Mouse (Mus musculus) inflammation-experienced regulatory T-cells (primary cell): ENCODE data around the gene Crp. TPM values are rescaled to one million over a fixed set of nuclear protein-coding genes. Genes with fewer than 3 reads are reported as not detected.

Experiments used
- polyA plus RNA-seq, 2 experiments: library from polyadenylated mRNA; unstranded; fragments of 100-300 nt; shearing (Covaris generic); gene quantifications; one replicate each; pipeline ENCODE4 v1.2.1; 2017

Gene Crp
- polyA plus RNA-seq, result not detected

DNA sequence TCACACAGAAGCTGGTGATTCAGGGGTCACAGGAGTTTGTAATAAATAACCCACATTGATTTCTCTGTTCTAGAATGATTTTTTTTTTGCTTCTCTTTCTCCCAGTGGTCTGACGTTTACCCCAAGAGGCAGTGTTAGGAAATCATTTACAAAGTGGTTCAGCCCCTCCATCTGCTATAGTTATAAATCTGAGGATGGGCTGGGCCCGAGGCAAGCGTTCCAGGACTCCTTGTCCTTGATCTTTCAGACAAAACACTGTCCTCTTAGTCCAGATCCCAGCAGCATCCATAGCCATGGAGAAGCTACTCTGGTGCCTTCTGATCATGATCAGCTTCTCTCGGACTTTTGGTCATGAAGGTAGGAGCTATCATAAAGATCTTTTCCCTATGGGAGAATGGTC is at the start of gene Crp:
Gene Crp, plus strand, starts transcription at position 212 of the 400 bp plus-strand sequence.

Other genes starting within 250 kb of the Crp start
- 1 to 10 TPM in 1 of 2 experiments, under 1 TPM in 1; 0.36 to 1.6 TPM for gene Slamf9, start 222.7 kb upstream of the Crp start, polyA plus RNA-seq
- gene Igsf9, start 216.3 kb upstream of the Crp start, polyA plus RNA-seq, result 1 to 10 TPM in 1 of 2 experiments, under 1 TPM in 1; 0.23 to 3.5 TPM
- 100 to 1,000 TPM; 271 to 514 TPM for gene Tagln2, start 198.0 kb upstream of the Crp start, polyA plus RNA-seq
- gene Cfap45, start 177.3 kb upstream of the Crp start, polyA plus RNA-seq, result 1 to 10 TPM in 1 of 2 experiments, under 1 TPM in 1; 0.11 to 3.5 TPM
- not detected for gene Vsig8, start 142.1 kb upstream of the Crp start, polyA plus RNA-seq
- gene Slamf8, start 107.5 kb upstream of the Crp start, polyA plus RNA-seq, result under 1 TPM in 1 of 2 experiments, not detected in 1; 0.31 TPM
- gene Fcrl6, start 95.5 kb upstream of the Crp start, polyA plus RNA-seq, result under 1 TPM in 1 of 2 experiments, not detected in 1; 0.11 TPM
- 1 to 10 TPM; 6.5 to 7.8 TPM for gene Dusp23, start 65.1 kb upstream of the Crp start, polyA plus RNA-seq
- not detected for gene Apcs, start 197.0 kb downstream of the Crp start, polyA plus RNA-seq